Mouse (Mus musculus): ENCODE measurements around the gene Olfr686.

DNA sequence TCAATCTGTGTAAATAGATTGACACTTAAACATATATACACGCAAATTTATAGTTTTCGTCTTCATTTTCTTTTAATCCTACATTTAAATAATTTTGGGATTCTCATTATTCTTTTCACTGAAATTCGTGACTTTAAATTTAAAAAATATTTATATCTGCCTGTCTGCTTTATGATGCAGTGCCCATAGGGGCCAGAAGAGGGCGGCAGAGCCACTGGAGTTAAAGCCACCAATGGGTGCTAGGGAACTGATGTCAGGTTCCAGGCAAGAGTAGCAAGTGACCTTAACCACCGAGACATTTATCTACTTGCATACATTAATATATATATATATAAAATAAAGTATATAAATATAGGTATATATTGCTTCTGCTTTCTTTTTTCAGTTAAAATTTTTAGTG lies 49.4 kb upstream of the Olfr686 start:
- TF ChIP-seq USF2 (conservative IDR thresholded peaks at IDR 0.05; ENCODE audit: low read depth, low read length) (no peak), ETS1 (conservative IDR thresholded peaks at IDR 0.05; ENCODE audit: low read depth, low read length) (no peak), CHD2 (IDR thresholded peaks at IDR 0.05; ENCODE audit: low read length) (no peak)
